Mouse (Mus musculus): ENCODE data around the gene Eml6. TPM values are rescaled to one million over a fixed set of nuclear protein-coding genes. Genes with fewer than 3 reads are reported as not detected.
A peak's percentile ranks its signal among the peaks of the same experiment; 100 is the strongest.

Eml6 gene
- total and polyA plus RNA-seq, 2 experiments, result 0.12 to 2.5 TPM

DNA sequence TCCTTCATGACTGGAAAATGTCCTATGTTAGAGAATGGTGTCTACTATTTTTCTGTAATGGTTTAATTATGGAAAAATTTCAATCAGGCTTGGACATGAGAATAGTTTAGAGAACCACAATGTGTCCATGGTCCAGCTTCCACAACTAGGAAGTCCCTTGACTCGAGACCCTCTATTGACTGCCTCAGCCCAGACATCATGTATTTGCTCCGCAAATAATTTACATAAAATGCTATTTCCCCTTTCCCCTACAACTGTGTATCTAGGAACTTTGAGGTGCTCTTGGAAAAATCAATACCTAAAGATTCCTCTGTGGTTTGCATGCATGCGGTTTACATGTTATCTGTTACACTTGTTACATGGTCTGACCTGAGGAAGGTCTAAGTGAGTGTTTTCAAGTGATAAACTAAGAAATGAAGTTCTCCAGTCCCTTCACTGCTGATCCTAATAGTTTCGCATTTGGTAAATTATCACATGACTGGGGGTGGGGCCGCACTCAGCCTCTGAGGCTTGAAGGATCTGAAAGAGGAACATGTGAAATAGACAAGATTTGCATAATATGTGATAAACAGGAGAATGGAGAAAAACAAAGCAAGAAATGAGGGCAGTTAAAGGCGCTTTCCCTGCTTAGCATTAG lies 239.1 kb downstream of the Eml6 start:
- no peak overlapping the region for H3K9ac ChIP-seq (ENCODE audit: low read depth, low read length)
- H3K27ac ChIP-seq (replicated peaks; ENCODE audit: insufficient read depth, low read depth, low read length), result no peak overlapping the region
- H3K79me2 ChIP-seq (ENCODE audit: control insufficient read depth, insufficient read depth, low read length), result no peaks in the 10 kb centered on the region
- TF ChIP-seq POLR2A (IDR thresholded peaks at IDR 0.05; ENCODE audit: extremely low read depth, insufficient read depth, low read length), result no peak
- peak; percentile 30 for DNase-seq (ENCODE audit: extremely low read depth, low read depth, low spot score)
- H3K27me3 ChIP-seq (ENCODE audit: control insufficient read depth, insufficient read depth, low read length), result no peaks in the 10 kb centered on the region
- 62% methylated on average over 6 of the region's 6 CpGs for WGBS
- H3K4me3 ChIP-seq (ENCODE audit: insufficient read depth, low read depth, low read length), result no peak overlapping the region
- H3K36me3 ChIP-seq (ENCODE audit: control insufficient read depth, insufficient read depth, low read length), result no peaks in the 10 kb centered on the region
- no peaks in the 10 kb centered on the region for H3K4me1 ChIP-seq (ENCODE audit: control insufficient read depth, insufficient read depth, low read length)

DNA sequence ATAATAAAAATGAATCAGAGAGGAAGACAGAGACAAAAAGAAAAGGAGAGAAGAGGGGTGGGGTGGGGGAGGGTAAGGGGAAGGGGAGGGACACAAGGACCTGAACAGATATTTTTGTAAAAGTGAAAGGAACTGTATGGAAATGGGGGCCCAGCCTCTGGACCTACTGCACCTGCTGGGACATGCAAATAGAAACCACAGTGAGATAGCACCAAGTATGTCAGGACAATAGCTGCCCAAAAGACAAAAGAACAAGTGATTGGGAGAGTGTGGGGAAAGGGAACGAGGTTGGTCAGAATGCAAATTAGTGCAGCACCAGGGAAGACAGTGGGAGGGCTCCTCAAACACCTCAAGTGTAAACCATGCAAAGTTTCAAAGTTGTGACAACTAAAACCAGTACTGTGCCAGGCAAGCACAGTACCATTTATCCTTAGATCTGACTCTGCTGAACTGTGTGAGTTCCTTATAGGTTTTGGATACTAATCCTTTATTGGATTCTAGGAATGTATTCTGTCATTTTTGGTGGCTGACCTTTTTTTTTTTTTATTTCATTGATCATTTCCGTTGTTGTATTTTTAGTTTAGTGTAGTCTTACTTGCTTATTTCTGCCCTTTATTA lies 246.3 kb downstream of the Eml6 start:
- no peaks in the 10 kb centered on the region for H3K79me2 ChIP-seq (ENCODE audit: control insufficient read depth, insufficient read depth, low read length)
- TF ChIP-seq CTCF (IDR thresholded peaks at IDR 0.05; ENCODE audit: low read depth, low read length), result no peak
- no peak for TF ChIP-seq POLR2A (IDR thresholded peaks at IDR 0.05; ENCODE audit: extremely low read depth, insufficient read depth, low read length)
- no peak overlapping the region for H3K4me3 ChIP-seq (ENCODE audit: insufficient read depth, low read depth, low read length)
- H3K27ac ChIP-seq (replicated peaks; ENCODE audit: insufficient read depth, low read depth, low read length), result no peak overlapping the region
- no peaks in the 10 kb centered on the region for H3K36me3 ChIP-seq (ENCODE audit: control insufficient read depth, insufficient read depth, low read length)
- no peak overlapping the region for H3K9ac ChIP-seq (ENCODE audit: low read depth, low read length)
- 62% methylated on average over 2 of the region's 2 CpGs for WGBS
- H3K27me3 ChIP-seq (ENCODE audit: control insufficient read depth, insufficient read depth, low read length), result no peaks in the 10 kb centered on the region
- no peaks in the 10 kb centered on the region for H3K4me1 ChIP-seq (ENCODE audit: control insufficient read depth, insufficient read depth, low read length)
- no peak for DNase-seq (ENCODE audit: extremely low read depth, low read depth, low spot score)

DNA sequence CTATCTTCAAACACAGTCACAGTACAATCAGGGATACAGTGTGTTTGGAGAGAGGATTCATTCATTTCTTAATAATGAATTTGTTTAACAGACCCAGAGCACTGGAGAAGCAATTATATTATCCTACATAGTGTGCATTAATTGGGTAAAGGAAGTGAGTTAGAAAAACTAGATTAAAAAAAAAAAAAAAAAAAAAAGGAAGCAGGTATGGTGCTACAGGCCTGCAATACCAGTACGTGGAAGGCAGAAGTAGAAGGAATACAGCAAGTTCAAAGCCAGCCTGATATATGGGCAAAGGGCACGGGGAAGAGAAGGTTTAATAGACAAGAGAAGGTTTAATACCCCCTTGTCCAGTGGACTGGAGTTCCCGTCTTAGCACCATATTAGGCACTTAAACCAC lies 246.9 kb downstream of the Eml6 start:
- Histone ChIP-seq H3K27me3 (ENCODE audit: control insufficient read depth, insufficient read depth, low read length) (no peaks in the 10 kb centered on the region), H3K4me1 (ENCODE audit: control insufficient read depth, insufficient read depth, low read length) (no peaks in the 10 kb centered on the region), H3K9ac (ENCODE audit: low read depth, low read length) (no peak overlapping the region), H3K4me3 (ENCODE audit: insufficient read depth, low read depth, low read length) (no peak overlapping the region), H3K36me3 (ENCODE audit: control insufficient read depth, insufficient read depth, low read length) (no peaks in the 10 kb centered on the region), H3K27ac (replicated peaks; ENCODE audit: insufficient read depth, low read depth, low read length) (no peak overlapping the region), H3K79me2 (ENCODE audit: control insufficient read depth, insufficient read depth, low read length) (no peaks in the 10 kb centered on the region)
- DNase-seq (ENCODE audit: extremely low read depth, low read depth, low spot score), result no peak
- 94% methylated on average over 3 of the region's 3 CpGs for WGBS
- TF ChIP-seq CTCF (IDR thresholded peaks at IDR 0.05; ENCODE audit: low read depth, low read length), result no peak

DNA sequence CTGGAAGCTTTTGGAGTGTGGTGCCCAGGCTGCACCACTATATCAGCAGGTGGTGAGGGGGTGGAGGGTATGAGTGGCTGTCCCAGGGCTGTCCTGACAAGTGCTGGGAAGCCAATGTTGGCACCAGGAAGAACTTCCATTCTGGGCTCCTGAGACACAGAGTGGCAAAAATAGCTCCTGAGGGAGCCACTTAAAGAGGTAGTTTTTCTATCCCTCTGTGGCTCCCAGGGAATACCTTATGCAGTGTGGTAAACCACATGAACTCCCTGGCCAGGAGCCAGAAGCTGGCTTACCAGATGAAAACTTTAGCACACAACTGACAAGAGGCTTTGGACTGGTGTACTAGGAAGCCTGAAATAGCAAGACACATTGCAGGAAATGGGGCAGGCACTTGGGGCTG lies 247.9 kb downstream of the Eml6 start:
- TF ChIP-seq CTCF (IDR thresholded peaks at IDR 0.05; ENCODE audit: low read depth, low read length), result no peak
- TF ChIP-seq POLR2A (IDR thresholded peaks at IDR 0.05; ENCODE audit: extremely low read depth, insufficient read depth, low read length), result no peak
- Histone ChIP-seq H3K4me3 (ENCODE audit: insufficient read depth, low read depth, low read length) (no peak overlapping the region), H3K79me2 (ENCODE audit: control insufficient read depth, insufficient read depth, low read length) (no peaks in the 10 kb centered on the region), H3K9ac (ENCODE audit: low read depth, low read length) (no peak overlapping the region), H3K4me1 (ENCODE audit: control insufficient read depth, insufficient read depth, low read length) (no peaks in the 10 kb centered on the region), H3K27ac (replicated peaks; ENCODE audit: insufficient read depth, low read depth, low read length) (no peak overlapping the region), H3K27me3 (ENCODE audit: control insufficient read depth, insufficient read depth, low read length) (no peaks in the 10 kb centered on the region), H3K36me3 (ENCODE audit: control insufficient read depth, insufficient read depth, low read length) (no peaks in the 10 kb centered on the region)
- no peak for DNase-seq (ENCODE audit: extremely low read depth, low read depth, low spot score)

- Histone ChIP-seq H3K27ac (replicated peaks; ENCODE audit: insufficient read depth, low read depth, low read length) (no peak overlapping the region), H3K4me3 (ENCODE audit: insufficient read depth, low read depth, low read length) (no peak overlapping the region), H3K36me3 (ENCODE audit: control insufficient read depth, insufficient read depth, low read length) (no peaks in the 10 kb centered on the region), H3K79me2 (ENCODE audit: control insufficient read depth, insufficient read depth, low read length) (no peaks in the 10 kb centered on the region), H3K27me3 (ENCODE audit: control insufficient read depth, insufficient read depth, low read length) (no peaks in the 10 kb centered on the region), H3K9ac (ENCODE audit: low read depth, low read length) (no peak overlapping the region), H3K4me1 (ENCODE audit: control insufficient read depth, insufficient read depth, low read length) (no peaks in the 10 kb centered on the region)
- WGBS, result 88% methylated on average over 2 of the region's 2 CpGs
- DNase-seq (ENCODE audit: extremely low read depth, low read depth, low spot score), result no peak
- TF ChIP-seq CTCF (IDR thresholded peaks at IDR 0.05; ENCODE audit: low read depth, low read length) (no peak), POLR2A (IDR thresholded peaks at IDR 0.05; ENCODE audit: extremely low read depth, insufficient read depth, low read length) (no peak)
Observed at GRCm38 (mm10) chr11:29774760-29775159, 251.1 kb downstream of the Eml6 start.

GRCm38 (mm10) chr11:29774296-29774695 lies 251.5 kb downstream of the Eml6 start:
- TF ChIP-seq CTCF (IDR thresholded peaks at IDR 0.05; ENCODE audit: low read depth, low read length) (no peak), POLR2A (IDR thresholded peaks at IDR 0.05; ENCODE audit: extremely low read depth, insufficient read depth, low read length) (no peak)
- Histone ChIP-seq H3K9ac (ENCODE audit: low read depth, low read length) (no peak overlapping the region), H3K4me3 (ENCODE audit: insufficient read depth, low read depth, low read length) (no peak overlapping the region), H3K27ac (replicated peaks; ENCODE audit: insufficient read depth, low read depth, low read length) (no peak overlapping the region), H3K27me3 (ENCODE audit: control insufficient read depth, insufficient read depth, low read length) (no peaks in the 10 kb centered on the region), H3K36me3 (ENCODE audit: control insufficient read depth, insufficient read depth, low read length) (no peaks in the 10 kb centered on the region), H3K4me1 (ENCODE audit: control insufficient read depth, insufficient read depth, low read length) (no peaks in the 10 kb centered on the region), H3K79me2 (ENCODE audit: control insufficient read depth, insufficient read depth, low read length) (no peaks in the 10 kb centered on the region)
- 80% methylated on average over 2 of the region's 2 CpGs for WGBS
- DNase-seq (ENCODE audit: extremely low read depth, low read depth, low spot score), result no peak
